ENCODE assay signal across 7 mouse cellular contexts in genomic region chr8:72443338-72443993, GRCm38 (mm10). TPM values are rescaled to one million over a fixed set of nuclear protein-coding genes. Genes with fewer than 3 reads are reported as not detected.
DNase-seq lines count a peak whose midpoint lies in the region; ATAC-seq and TF ChIP-seq lines count a peak whose summit lies in the region.

Calr3 (minus strand) TSS chr8:72443870.
1700030K09Rik (plus strand) TSS chr8:72443880.

- H3K27ac ChIP-seq in embryonic facial prominence, embryonic 13.5 days, result peak within 1 kb of the TSS; percentile 51; the same call in 1 of the 2 replicates
- H3K27ac ChIP-seq in kidney, adult 2 months (ENCODE audit: insufficient read depth, low read depth, low read length), result peak within 1 kb of the TSS; percentile 14; the same call in 1 of the 2 replicates
- peak within 1 kb of the TSS; percentile 41; the same call in 1 of the 2 replicates for H3K27ac ChIP-seq in limb, embryonic 12.5 days
- peak within 1 kb of the TSS; percentile 70 for H3K27ac ChIP-seq in midbrain, embryonic 15.5 days
- H3K27ac ChIP-seq in spleen, adult 2 months (ENCODE audit: insufficient read depth, low read length), result peak within 1 kb of the TSS; percentile 90

- peaks cover 13% of the 10 kb centered on the region for H3K4me1 ChIP-seq in embryonic facial prominence, embryonic 13.5 days
- H3K4me1 ChIP-seq in kidney, adult 2 months (ENCODE audit: control insufficient read depth, insufficient read depth, low read length), result no peaks in the 10 kb centered on the region; the same call in 1 of the 2 replicates
- H3K4me1 ChIP-seq in limb, embryonic 12.5 days (replicated peaks), result peaks cover 5% of the 10 kb centered on the region
- peaks cover 32% of the 10 kb centered on the region for H3K4me1 ChIP-seq in midbrain, embryonic 15.5 days
- H3K4me1 ChIP-seq in spleen, adult 2 months (ENCODE audit: control insufficient read depth, insufficient read depth, insufficient read length), result peaks cover 2% of the 10 kb centered on the region; the same call in 1 of the 2 replicates

- peak within 1 kb of the TSS; percentile 50 for H3K4me3 ChIP-seq in embryonic facial prominence, embryonic 13.5 days
- H3K4me3 ChIP-seq in kidney, adult 2 months (ENCODE audit: insufficient read depth, low read depth, low read length), result peak within 1 kb of the TSS; percentile 56
- H3K4me3 ChIP-seq in limb, embryonic 12.5 days (replicated peaks), result peak within 1 kb of the TSS; percentile 46
- H3K4me3 ChIP-seq in midbrain, embryonic 15.5 days, result peak within 1 kb of the TSS; percentile 48
- peak within 1 kb of the TSS; percentile 67 for H3K4me3 ChIP-seq in spleen, adult 2 months (ENCODE audit: extremely low read depth, insufficient read depth, insufficient read length)

- H3K9me3 ChIP-seq in embryonic facial prominence, embryonic 13.5 days, result no peaks in the 10 kb centered on the region
- H3K9me3 ChIP-seq in limb, embryonic 12.5 days, result no peaks in the 10 kb centered on the region
- no peaks in the 10 kb centered on the region for H3K9me3 ChIP-seq in midbrain, embryonic 15.5 days

- no peak for TF ChIP-seq POLR2A in kidney, adult 2 months (IDR thresholded peaks at IDR 0.05; ENCODE audit: low read depth, low read length)
- TF ChIP-seq POLR2A in spleen, adult 2 months (IDR thresholded peaks at IDR 0.05; ENCODE audit: low read depth, low read length), result no peak; the same call in 1 of the 2 replicates

- 5% methylated on average over 34 of the region's 34 CpGs for WGBS in embryonic facial prominence, embryonic 13.5 days
- 5% methylated on average over 34 of the region's 34 CpGs for WGBS in kidney, adult 2 months
- WGBS in limb, embryonic 12.5 days, result 6% methylated on average over 34 of the region's 34 CpGs
- WGBS in midbrain, embryonic 15.5 days, result 5% methylated on average over 34 of the region's 34 CpGs
- WGBS in spleen, adult 2 months, result 7% methylated on average over 34 of the region's 34 CpGs

- peak within 1 kb of the TSS; percentile 73 for H3K4me2 ChIP-seq in embryonic facial prominence, embryonic 13.5 days
- H3K4me2 ChIP-seq in limb, embryonic 12.5 days, result peak within 1 kb of the TSS; percentile 65
- H3K4me2 ChIP-seq in midbrain, embryonic 15.5 days, result peak within 1 kb of the TSS; percentile 88

- H3K9ac ChIP-seq in embryonic facial prominence, embryonic 13.5 days, result peak within 1 kb of the TSS; percentile 77
- H3K9ac ChIP-seq in limb, embryonic 12.5 days (replicated peaks), result peak within 1 kb of the TSS; percentile 68
- peak within 1 kb of the TSS; percentile 66 for H3K9ac ChIP-seq in midbrain, embryonic 15.5 days

- peaks cover 21% of the 10 kb centered on the region for H3K36me3 ChIP-seq in embryonic facial prominence, embryonic 13.5 days
- H3K36me3 ChIP-seq in kidney, adult 2 months (ENCODE audit: control insufficient read depth, insufficient read depth, low read length), result no peaks in the 10 kb centered on the region
- H3K36me3 ChIP-seq in limb, embryonic 12.5 days, result peaks cover 14% of the 10 kb centered on the region
- no peaks in the 10 kb centered on the region for H3K36me3 ChIP-seq in midbrain, embryonic 15.5 days (replicated peaks)
- H3K36me3 ChIP-seq in spleen, adult 2 months (ENCODE audit: control insufficient read depth, insufficient read depth, low read length), result no peaks in the 10 kb centered on the region

- peak; percentile 98 for DNase-seq in adrenal gland, postnatal 36 days
- peak; percentile 99 for DNase-seq in heart, adult 18-20 months
- DNase-seq in kidney, adult 2 months, result peak; percentile 99
- peak; percentile 96 to 100 for DNase-seq in spleen, adult 2 months (ENCODE audit: low read depth in 1 of 2, low spot score in 2 of 2)

- peak; percentile 96 for ATAC-seq in embryonic facial prominence, embryonic 13.5 days (ENCODE audit: insufficient number of reproducible peaks, insufficient read depth, low FRiP score, low TSS enrichment, low read depth)
- ATAC-seq in limb, embryonic 12.5 days (ENCODE audit: insufficient number of reproducible peaks, insufficient read depth, low FRiP score, low TSS enrichment, low read depth), result peak; percentile 97
- peak; percentile 99 for ATAC-seq in midbrain, embryonic 15.5 days (replicated peaks)

- TF ChIP-seq CTCF in kidney, adult 2 months (conservative IDR thresholded peaks at IDR 0.05; ENCODE audit: insufficient read depth, insufficient read length, low read depth, low read length), result no peak
- no peak for TF ChIP-seq CTCF in spleen, adult 2 months (IDR thresholded peaks at IDR 0.05; ENCODE audit: extremely low read depth, insufficient read depth, insufficient read length, insufficient replicate concordance)

- no peaks in the 10 kb centered on the region for H3K27me3 ChIP-seq in embryonic facial prominence, embryonic 13.5 days
- no peaks in the 10 kb centered on the region for H3K27me3 ChIP-seq in kidney, adult 2 months (replicated peaks; ENCODE audit: control insufficient read depth, insufficient read depth, low read length)
- no peaks in the 10 kb centered on the region for H3K27me3 ChIP-seq in limb, embryonic 12.5 days
- no peaks in the 10 kb centered on the region for H3K27me3 ChIP-seq in midbrain, embryonic 15.5 days (replicated peaks)
- no peaks in the 10 kb centered on the region for H3K27me3 ChIP-seq in spleen, adult 2 months (ENCODE audit: control insufficient read depth, insufficient read depth, low read length)

RNA-seq across cellular contexts. Expression of gene Calr3, which starts in this region (rescaled TPM):
- total RNA-seq in adrenal gland, postnatal 36 days (2021), result 1 to 10 TPM; 3.7 to 4.3 TPM
- polyA plus RNA-seq in embryonic facial prominence, embryonic 13.5 days (2015; fragmentation: Nextera tagmentation; extraction: Ambion mirVana), result 1.1 and 1.8 TPM in 2 replicates
- 10 to 100 TPM; 17.0 to 24.2 TPM for total RNA-seq in heart, adult 18-20 months (2021)
- 0.77 TPM in 2 replicates for polyA plus RNA-seq in kidney, adult 2 months (2012; rRNA removed)
- polyA plus RNA-seq in limb, embryonic 12.5 days (2016; fragmentation: Nextera tagmentation; extraction: Ambion mirVana), result 0.78 and 1.6 TPM in 2 replicates
- 1.0 and 1.3 TPM in 2 replicates for polyA plus RNA-seq in midbrain, embryonic 15.5 days (2015; fragmentation: Nextera tagmentation; extraction: Ambion mirVana)
- 0.11 TPM in 1 of 2 replicates, not detected in the other for polyA plus RNA-seq in spleen, adult 2 months (2012; rRNA removed)

RNA-seq across cellular contexts. Expression of gene 1700030K09Rik, which starts in this region (rescaled TPM):
- total RNA-seq in adrenal gland, postnatal 36 days (2021), result 1 to 10 TPM; 7.1 to 8.1 TPM
- polyA plus RNA-seq in embryonic facial prominence, embryonic 13.5 days (2015; fragmentation: Nextera tagmentation; extraction: Ambion mirVana), result 18.5 and 19.9 TPM in 2 replicates
- 1 to 10 TPM; 4.6 to 5.0 TPM for total RNA-seq in heart, adult 18-20 months (2021)
- polyA plus RNA-seq in kidney, adult 2 months (2012; rRNA removed), result 6.8 and 7.2 TPM in 2 replicates
- 16.6 and 17.1 TPM in 2 replicates for polyA plus RNA-seq in limb, embryonic 12.5 days (2016; fragmentation: Nextera tagmentation; extraction: Ambion mirVana)
- 18.6 and 20.4 TPM in 2 replicates for polyA plus RNA-seq in midbrain, embryonic 15.5 days (2015; fragmentation: Nextera tagmentation; extraction: Ambion mirVana)
- 10.9 and 11.1 TPM in 2 replicates for polyA plus RNA-seq in spleen, adult 2 months (2012; rRNA removed)

Comparison
In these comparisons a context has a peak if more than half of its experiments do, and no peak if none do; other contexts are left out.
1. Peak in every context shown above with its lines: DNase-seq, ATAC-seq, H3K4me3 ChIP-seq and H3K27ac ChIP-seq.
2. H3K27ac ChIP-seq: peak in every context shown above with its lines; median percentile 90 in spleen, adult 2 months; 70 in midbrain, embryonic 15.5 days; 51 in embryonic facial prominence, embryonic 13.5 days; 41 in limb, embryonic 12.5 days; 14 in kidney, adult 2 months.